Mouse (Mus musculus): ENCODE measurements around the gene Srcin1.

DNA sequence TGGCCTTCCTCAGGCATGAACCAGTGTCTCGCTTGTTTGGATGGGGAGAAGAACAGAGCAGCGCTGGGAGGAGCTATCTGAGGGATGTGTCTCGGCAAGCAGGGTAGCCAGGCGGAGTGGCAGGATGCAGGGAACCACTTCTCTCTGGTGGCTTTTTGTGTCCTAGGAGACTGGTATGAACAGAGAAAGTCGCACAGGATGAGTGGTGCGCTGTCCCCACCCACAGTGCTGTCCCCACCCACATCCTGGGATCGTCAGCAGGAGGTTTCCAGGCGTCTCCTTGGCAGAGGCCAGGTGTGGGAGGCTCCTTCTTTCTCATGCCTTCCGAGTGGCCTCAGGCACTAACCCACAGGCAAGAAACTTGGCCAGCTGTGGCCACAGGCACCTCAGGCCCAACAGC is 73.6 kb downstream of the Srcin1 start:
- TF ChIP-seq CTCF (IDR thresholded peaks at IDR 0.05; ENCODE audit: low read depth) (no peak), EP300 (optimal IDR thresholded peaks at IDR 0.05) (no peak)
